Mouse (Mus musculus): ENCODE measurements around the gene Gkn2.

Gene Gkn2

GRCm38 (mm10) chr6:87399886-87400566 is 26.9 kb downstream of the Gkn2 start:
- no peak for DNase-seq

GRCm38 (mm10) chr6:87401456-87401855 is 28.3 kb downstream of the Gkn2 start:
- DNase-seq, result no peak

GRCm38 (mm10) chr6:87412011-87412410 is 38.9 kb downstream of the Gkn2 start:
- DNase-seq, result no peak

- no peak for DNase-seq
These were observed 49.1 kb downstream of the Gkn2 start for GRCm38 (mm10) chr6:87422304-87422703.

- DNase-seq, result no peak
These were observed 51.1 kb downstream of the Gkn2 start for GRCm38 (mm10) chr6:87424037-87424816.

GRCm38 (mm10) chr6:87426954-87427353 is 53.8 kb downstream of the Gkn2 start:
- DNase-seq, result no peak

GRCm38 (mm10) chr6:87427616-87428015 is 54.5 kb downstream of the Gkn2 start:
- no peak for DNase-seq

- DNase-seq, result no peak
These were observed 55.4 kb downstream of the Gkn2 start, which contains the start of gene Bmp10 for GRCm38 (mm10) chr6:87428487-87429044. Bmp10 (plus strand) TSS chr6:87428994.
